Mouse (Mus musculus) lung, postnatal 0 days (tissue): ENCODE measurements around the gene Ncor2. TPM values are rescaled to one million over a fixed set of nuclear protein-coding genes. Genes with fewer than 3 reads are reported as not detected.

Experiments
- ATAC-seq: fragments of 200-750 bp; cut with Nextera tagmentation; 2 replicates; pipeline ENCODE4 v1.8.0; 2017; ENCODE audit warnings: moderate library complexity
- DNase-seq: peaks from one replicate; pipeline ENCODE4 v3.0.0-alpha.2; 2016; ENCODE audit warnings: low spot score
- H3K27ac ChIP-seq: fragments of 300-500 bp; sonication (generic); 2 replicates; pipeline ENCODE4 v1.5.1; 2014; ENCODE audit warnings: antibody characterized with exemption, mild to moderate bottlenecking, low read length, mixed read lengths
- H3K27me3 ChIP-seq: fragments of 300-500 bp; sonication (generic); replicated peaks from 2 replicates; pipeline ENCODE4 v1.6.1; 2014; ENCODE audit warnings: low read length, mixed read lengths; ENCODE audit not compliant: insufficient read depth
- H3K36me3 ChIP-seq: fragments of 300-500 bp; sonication (generic); 2 replicates; pipeline ENCODE4 v1.6.1; 2014; ENCODE audit warnings: low read length, mixed read lengths; ENCODE audit not compliant: insufficient read depth
- H3K4me1 ChIP-seq: fragments of 300-500 bp; sonication (generic); 2 replicates; pipeline ENCODE4 v1.6.1; 2014; ENCODE audit warnings: antibody characterized with exemption, low read depth, low read length, mixed read lengths; ENCODE audit not compliant: insufficient read depth
- H3K4me2 ChIP-seq: fragments of 300-500 bp; sonication (generic); replicated peaks from 2 replicates; pipeline ENCODE4 v1.6.1; 2014; ENCODE audit warnings: low read depth, mild to moderate bottlenecking, low read length, moderate library complexity, mixed read lengths
- H3K4me3 ChIP-seq: fragments of 300-500 bp; sonication (generic); 2 replicates; pipeline ENCODE4 v1.5.1; 2014; ENCODE audit warnings: low read depth, low read length
- H3K9ac ChIP-seq: fragments of 300-500 bp; sonication (generic); replicated peaks from 2 replicates; pipeline ENCODE4 v1.6.1; 2014; ENCODE audit warnings: low read depth, mild to moderate bottlenecking
- H3K9me3 ChIP-seq: fragments of 300-500 bp; sonication (generic); 2 replicates; pipeline ENCODE4 v1.6.1; 2016; ENCODE audit warnings: low read length, mixed read lengths
- CTCF ChIP-seq: IDR thresholded peaks from 2 replicates; pipeline ENCODE4 v1.5.1; 2016; ENCODE audit warnings: antibody characterized with exemption, mild to moderate bottlenecking
- EP300 ChIP-seq: IDR thresholded peaks from 2 replicates; pipeline ENCODE4 v1.6.1; 2016; ENCODE audit warnings: antibody characterized with exemption, mild to moderate bottlenecking, control low read depth
- WGBS: fragments of 180-500 bp; shearing (Covaris S2); extraction: QIAGEN DNeasy Blood & Tissue Kit; methylation state at CpG from one replicate; pipeline ENCODE4 v1.1.7; 2014; 5-methylcytosine and 5-hydroxymethylcytosine counted together
- polyA plus RNA-seq: library from polyadenylated mRNA; unstranded; fragments of >200 nt; fragmentation: Nextera tagmentation; extraction: Ambion mirVana; gene quantifications from 2 replicates; pipeline ENCODE4 v1.2.1, GENCODE M21; 2015

Gene Ncor2
- polyA plus RNA-seq, 1 experiment from 2014 or later: 20.2 TPM

GRCm38 (mm10) chr5:125178171-125179006, 630 bp downstream of the Ncor2 start:
- Histone ChIP-seq H3K27me3 (no peaks in the 10 kb centered on the region), H3K4me3 (peak overlapping the region; percentile 87), H3K9me3 (no peaks in the 10 kb centered on the region), H3K4me2 (peak overlapping the region; percentile 93), H3K27ac (peak overlapping the region; percentile 90), H3K4me1 (peaks cover 31% of the 10 kb centered on the region), H3K36me3 (no peaks in the 10 kb centered on the region), H3K9ac (peak overlapping the region; percentile 69)
- ATAC-seq: peak; percentile 29
- under 1% methylated on average over 37 of the region's 60 CpGs for WGBS
- TF ChIP-seq CTCF (no peak), EP300 (no peak)
- peak; percentile 56 for DNase-seq

GRCm38 (mm10) chr5:125177481-125178134, 1.4 kb downstream of the Ncor2 start:
- TF ChIP-seq EP300 (no peak), CTCF (peak; percentile 62)
- Histone ChIP-seq H3K9ac (peak overlapping the region; percentile 69), H3K27ac (peak overlapping the region; percentile 90), H3K4me2 (peak overlapping the region; percentile 93), H3K4me3 (peak overlapping the region; percentile 87), H3K9me3 (no peaks in the 10 kb centered on the region), H3K36me3 (no peaks in the 10 kb centered on the region), H3K4me1 (peaks cover 38% of the 10 kb centered on the region), H3K27me3 (no peaks in the 10 kb centered on the region)
- peak; percentile 93 for DNase-seq
- WGBS: under 1% methylated on average over 38 of the region's 44 CpGs
- ATAC-seq: peak; percentile 34

GRCm38 (mm10) chr5:125176864-125177263, 2.2 kb downstream of the Ncor2 start:
- Histone ChIP-seq H3K9ac (no peak overlapping the region), H3K27ac (peak overlapping the region; percentile 90), H3K4me3 (peak overlapping the region; percentile 87; the same call in 1 of the 2 replicates), H3K9me3 (no peaks in the 10 kb centered on the region), H3K4me1 (peaks cover 38% of the 10 kb centered on the region), H3K4me2 (peak overlapping the region; percentile 93), H3K27me3 (no peaks in the 10 kb centered on the region), H3K36me3 (no peaks in the 10 kb centered on the region)
- 22% methylated on average over 12 of the region's 12 CpGs for WGBS
- no peak for TF ChIP-seq EP300
- TF ChIP-seq CTCF: no peak
- peak; percentile 84 for DNase-seq
- ATAC-seq: peak; percentile 28

GRCm38 (mm10) chr5:125176370-125176766, 2.7 kb downstream of the Ncor2 start:
- TF ChIP-seq CTCF (no peak), EP300 (no peak)
- Histone ChIP-seq H3K9ac (no peak overlapping the region), H3K4me1 (peaks cover 38% of the 10 kb centered on the region), H3K4me2 (peak overlapping the region; percentile 93), H3K27me3 (no peaks in the 10 kb centered on the region), H3K9me3 (no peaks in the 10 kb centered on the region), H3K4me3 (0 out of 2 replicates have a peak overlapping the region, but pooled peaks have one; percentile 87), H3K27ac (peak overlapping the region; percentile 51; the same call in 1 of the 2 replicates), H3K36me3 (no peaks in the 10 kb centered on the region)
- ATAC-seq: no peak
- 37% methylated on average over 5 of the region's 5 CpGs for WGBS
- DNase-seq: no peak

GRCm38 (mm10) chr5:125175673-125176369, 3.2 kb downstream of the Ncor2 start:
- Histone ChIP-seq H3K4me1 (peaks cover 43% of the 10 kb centered on the region), H3K9ac (no peak overlapping the region), H3K36me3 (no peaks in the 10 kb centered on the region), H3K9me3 (no peaks in the 10 kb centered on the region), H3K4me3 (no peak overlapping the region), H3K4me2 (peak overlapping the region; percentile 38), H3K27ac (peak overlapping the region; percentile 26), H3K27me3 (no peaks in the 10 kb centered on the region)
- 66% methylated on average over 7 of the region's 9 CpGs for WGBS
- ATAC-seq: no peak
- TF ChIP-seq EP300 (no peak), CTCF (no peak)
- DNase-seq: no peak
